Mouse (Mus musculus) forelimb bud, embryonic 11.5 days (tissue): ENCODE measurements at regions not wholly inside any gene's neighbourhood (a gene's known extent, or its start where the extent isn't known, plus 50 kb on each side); places are given as distances from the start of the nearest gene placed in this dataset.

Experiments
- DNase-seq: peaks from one replicate; pipeline ENCODE4 v3.0.0-alpha.2; 2012; ENCODE audit warnings: low read depth, low spot score

DNA sequence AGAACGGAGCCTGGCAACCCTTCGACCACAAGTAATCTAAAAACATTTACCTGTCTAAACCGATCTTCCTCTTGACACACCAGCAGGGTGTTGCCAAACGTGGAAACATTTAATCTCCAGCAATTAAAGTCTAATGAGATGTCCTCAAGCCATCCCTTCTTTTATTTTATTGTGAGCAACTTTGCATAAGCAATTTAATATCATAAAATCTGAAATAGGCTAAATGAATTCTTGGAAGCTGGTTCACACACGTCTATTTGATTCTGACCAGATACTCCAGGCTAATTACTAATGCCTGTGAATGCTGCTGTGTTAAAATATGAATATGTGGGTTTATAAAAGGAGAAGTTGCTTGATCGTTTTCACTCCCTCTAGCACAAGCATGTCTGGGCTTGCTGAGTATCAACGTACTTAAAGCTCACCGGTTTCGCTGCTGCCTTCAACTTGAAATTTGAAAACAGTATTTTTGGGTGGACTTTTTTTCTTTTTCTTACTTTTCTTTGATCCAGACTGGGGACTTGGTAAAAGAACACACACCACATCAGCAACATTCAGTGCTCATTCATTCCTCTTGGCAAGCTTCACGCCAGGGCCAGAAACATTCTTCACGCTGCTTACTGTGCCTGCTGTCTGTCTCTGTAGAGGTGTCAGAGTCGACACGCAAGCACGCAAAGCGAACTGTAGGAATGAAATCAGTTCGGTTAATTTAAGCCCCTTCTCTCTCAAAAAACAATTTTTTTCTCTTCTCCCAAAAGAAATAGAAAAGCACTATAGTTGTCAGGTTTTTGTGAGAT lies 194.4 kb downstream of the Npr3 start:
- no peak for DNase-seq

DNA sequence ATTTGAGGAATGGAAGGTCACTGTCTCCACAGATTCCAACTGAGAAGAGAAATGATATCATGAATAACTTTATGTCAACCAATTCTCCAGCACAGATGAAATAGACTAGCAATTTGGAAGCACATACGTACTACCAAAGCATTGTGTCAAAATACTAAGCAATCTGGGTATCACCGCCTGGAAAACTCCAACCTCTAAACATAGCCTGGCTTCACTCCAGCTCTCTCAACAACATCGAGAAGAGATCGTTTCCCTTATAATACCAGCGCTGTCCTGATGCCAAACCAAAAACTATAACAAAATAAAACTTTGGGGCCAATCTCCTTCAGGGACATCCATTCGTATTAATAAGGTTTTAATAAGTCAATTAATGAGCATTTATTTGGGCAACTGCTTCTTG lies 205.8 kb downstream of the Npr3 start:
- DNase-seq, result no peak

DNA sequence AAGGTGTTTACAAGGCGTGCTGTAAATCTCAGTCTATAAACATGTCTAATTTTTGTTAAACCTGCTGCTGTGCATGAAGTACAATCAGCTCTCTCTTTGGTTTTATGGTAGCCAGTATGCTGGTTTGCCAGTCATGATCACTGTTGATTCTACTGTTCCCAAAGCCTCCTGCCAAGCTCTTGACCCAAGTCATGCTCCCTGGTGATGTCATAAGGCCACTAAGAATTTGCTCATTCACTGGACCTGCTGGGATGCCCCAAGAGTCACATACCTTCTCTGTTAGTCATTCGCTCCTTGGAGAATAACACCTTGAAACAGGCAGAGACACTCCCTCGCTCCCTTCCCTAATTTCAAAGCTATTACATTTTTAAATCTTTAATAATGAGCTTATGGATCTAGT lies 207.2 kb downstream of the Npr3 start:
- peak; percentile 49 for DNase-seq

DNA sequence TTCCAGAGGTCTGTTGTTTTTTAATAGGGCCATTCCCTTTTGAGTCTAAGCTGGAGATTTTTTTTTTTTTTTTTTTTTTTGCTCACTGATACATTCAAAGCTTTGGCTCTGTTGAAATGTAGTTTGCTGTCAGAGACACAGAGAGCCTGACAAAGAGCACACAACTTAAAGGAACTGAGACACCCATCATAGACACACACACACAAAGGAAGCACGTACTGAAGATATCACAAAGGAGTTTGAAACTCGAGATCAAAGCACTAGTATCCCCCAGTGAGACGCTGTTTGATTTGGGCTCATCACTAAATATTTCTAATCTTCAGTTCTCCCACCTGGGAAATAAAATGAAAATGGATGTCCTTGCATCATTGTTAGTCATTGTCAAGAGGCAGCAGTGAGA lies 210.0 kb downstream of the Npr3 start:
- DNase-seq, result no peak

DNA sequence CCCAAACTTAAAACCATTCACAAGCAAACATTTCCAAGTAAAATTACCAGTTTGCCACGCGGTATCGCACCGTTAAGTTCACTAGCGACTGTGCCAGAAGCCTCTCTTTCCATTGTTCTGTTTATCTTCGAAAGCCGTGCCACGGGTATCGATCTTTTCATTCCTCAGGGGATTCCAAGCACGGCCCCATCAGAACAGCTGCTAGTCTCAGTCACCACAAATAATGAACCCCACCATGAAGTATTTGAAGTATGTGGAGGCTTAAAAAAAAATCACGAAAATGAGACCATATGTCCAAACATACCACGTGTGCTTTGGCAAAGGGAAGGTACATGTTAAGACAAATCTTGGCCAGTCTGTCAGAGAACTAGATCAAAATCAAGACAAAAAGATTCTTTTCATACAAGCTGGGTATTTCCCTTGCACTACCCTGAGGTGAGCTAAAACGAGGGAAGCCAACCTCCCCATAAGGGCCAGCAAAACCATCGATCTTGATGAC lies 213.3 kb downstream of the Npr3 start:
- peak; percentile 8 for DNase-seq

DNA sequence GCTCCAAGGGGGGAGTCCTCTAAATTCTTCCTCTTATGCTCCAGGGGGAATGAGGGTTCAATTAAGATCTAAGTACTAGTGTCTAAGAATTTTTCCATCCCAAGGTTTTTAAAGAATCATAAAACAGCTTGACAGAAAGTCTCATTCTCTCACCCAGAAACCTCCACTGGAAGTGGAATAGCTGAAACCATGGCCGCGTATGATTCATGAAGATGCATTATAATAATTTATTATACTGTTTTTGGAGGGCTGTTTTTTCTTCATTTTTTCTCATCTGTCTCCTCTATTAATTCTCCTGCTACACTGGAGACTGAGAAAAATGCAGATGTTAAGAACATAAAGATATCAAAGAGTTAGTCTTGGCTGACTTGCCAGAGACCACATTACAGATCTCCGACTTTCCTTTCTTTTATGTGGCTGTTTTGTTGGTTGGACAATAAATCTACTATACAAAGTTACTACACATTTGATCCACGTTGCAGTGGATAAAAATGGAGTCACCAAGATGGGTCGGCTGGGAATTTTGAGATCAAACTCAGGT lies 242.2 kb downstream of the Npr3 start:
- DNase-seq, result no peak

DNA sequence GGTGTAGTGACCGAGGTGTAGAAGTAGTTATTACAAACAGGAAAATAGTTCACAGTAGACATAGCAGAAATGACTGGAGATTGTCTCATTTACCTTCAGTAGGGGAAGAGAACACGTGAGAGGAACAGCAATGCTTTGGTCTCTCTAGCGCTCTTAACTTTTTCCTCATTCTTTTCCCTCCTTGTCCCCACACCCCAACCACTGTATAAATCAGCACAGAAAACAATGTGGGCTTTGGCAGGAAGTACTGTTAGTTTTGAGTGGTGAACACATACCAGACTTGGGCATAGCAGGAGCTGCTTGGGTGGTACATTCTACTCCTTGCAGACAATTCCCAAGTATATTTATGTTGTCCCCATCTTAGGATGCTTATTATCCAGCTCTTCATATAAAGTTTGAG lies 251.9 kb downstream of the Npr3 start:
- no peak for DNase-seq

DNA sequence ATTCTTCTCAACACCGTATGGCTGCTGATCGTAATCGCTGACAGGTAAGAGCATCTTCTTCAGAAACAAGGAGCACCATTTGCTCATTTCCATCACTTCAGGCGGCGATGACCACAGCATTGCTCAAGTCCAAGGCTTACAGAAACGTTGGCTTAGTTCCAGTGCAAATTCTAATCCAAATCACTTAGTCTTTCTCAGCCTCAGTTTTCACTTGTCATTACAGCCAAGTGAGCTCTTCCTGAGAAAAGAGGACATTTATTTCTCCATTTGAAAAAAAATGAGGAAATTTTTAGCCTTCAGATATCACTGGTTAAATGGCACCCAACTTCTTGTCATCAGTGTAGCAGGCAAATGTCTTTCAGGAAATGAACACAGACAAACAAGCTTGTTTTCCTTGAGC lies 246.8 kb upstream of the Tars start:
- no peak for DNase-seq

DNA sequence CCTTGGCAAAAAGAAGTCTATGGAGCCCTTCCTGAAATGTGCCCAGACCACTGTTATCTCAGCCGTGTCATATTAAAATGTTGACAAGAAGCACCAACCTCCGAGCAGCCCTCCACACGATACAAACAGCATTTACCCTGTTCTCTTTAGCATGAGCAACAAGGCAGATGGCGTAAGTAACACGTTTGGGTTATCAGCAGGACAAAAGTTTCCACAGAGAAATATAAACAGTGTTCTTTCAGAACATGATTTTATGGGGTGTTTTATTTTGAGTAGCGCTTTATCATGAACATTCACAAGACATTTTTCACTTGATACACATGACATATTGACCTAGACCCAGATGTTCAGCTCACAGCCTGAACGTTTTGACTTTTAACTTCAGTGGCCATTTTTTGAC lies 245.3 kb upstream of the Tars start:
- no peak for DNase-seq

DNA sequence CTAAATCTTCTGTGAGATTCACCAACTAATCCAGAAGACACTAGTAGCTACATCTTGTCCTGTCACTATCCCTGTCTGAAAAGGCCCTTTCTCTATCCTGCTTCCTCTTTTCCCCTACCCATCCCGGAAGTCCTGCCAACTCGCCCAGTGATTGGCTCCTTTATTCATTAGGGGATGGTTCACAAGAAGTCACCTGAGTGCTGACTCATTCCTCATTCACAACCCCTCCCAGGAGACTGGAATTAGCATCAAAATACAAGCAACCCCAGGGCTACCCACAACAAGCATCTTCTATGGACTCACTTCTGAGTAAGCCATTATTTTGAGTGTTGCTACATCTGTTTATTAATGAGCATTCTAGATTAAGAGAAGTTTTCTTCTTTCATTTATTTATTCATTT lies 231.2 kb upstream of the Tars start:
- DNase-seq, result no peak

DNA sequence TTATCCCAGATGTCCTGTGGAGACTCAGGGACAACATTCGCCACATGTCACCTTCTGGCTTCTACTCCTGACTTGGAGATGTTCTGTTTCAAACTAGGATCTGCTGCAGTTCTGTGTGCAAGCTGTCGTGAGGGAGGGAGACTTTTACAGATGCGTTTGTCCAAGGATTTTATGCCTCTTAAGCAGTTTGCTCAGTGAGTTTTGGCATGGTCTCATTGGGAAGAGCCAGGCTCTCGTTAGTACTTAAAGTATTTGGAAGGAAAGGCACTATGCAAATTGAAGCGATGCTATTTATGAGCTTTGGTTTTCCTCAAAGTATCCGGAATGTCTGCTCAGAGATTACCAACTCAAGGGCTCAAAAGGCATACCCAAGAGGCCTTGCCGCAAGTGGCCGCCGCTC lies 227.0 kb upstream of the Tars start:
- DNase-seq, result no peak

DNA sequence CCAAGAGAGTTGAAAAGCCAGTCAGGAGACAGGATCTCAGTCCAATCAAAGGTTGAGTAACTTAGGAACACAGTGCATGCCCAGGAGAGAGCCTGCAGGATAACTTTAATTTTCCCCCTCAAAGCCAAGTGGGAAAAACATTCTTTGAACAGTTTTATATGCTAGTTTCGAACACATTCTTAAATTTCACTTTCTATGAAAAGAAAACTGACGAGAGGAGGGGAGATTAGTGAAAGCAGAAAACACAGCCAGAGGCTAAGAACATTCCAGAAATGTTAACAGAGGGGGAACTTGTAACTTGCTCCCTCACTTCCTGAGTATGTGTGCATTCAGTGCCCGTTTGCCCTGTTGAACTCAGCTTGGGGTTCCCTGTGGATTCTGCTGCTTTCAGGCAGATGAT lies 213.0 kb upstream of the Tars start:
- peak; percentile 10 for DNase-seq

DNA sequence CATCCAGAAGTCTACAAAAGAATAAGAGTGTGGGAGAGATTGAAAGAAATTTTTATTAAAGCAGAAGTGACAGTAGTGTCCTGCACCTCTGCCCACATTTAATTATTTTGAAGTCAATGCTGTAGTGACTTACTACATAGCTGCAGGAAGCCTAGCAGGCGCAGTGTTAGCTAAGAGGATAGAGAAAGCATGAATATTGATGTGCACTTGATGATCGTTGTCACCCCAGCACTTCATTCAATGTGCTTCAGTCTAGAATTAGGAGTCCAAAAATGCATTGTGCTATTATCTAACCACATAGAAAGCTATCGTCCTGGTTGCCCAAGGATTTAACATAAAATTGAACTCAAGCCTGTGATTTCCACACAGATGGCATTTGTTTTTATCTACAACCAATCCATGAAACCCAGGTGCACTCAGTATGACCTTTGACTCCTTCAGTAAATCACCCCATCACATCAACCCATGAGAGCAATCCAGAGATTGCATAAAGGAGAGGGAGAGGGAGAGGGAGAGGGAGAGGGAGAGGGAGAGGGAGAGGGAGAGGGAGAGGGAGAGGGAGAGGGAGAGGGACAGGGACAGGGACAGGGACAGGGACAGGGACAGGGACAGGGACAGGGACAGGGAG lies 210.7 kb upstream of the Tars start:
- no peak for DNase-seq

DNA sequence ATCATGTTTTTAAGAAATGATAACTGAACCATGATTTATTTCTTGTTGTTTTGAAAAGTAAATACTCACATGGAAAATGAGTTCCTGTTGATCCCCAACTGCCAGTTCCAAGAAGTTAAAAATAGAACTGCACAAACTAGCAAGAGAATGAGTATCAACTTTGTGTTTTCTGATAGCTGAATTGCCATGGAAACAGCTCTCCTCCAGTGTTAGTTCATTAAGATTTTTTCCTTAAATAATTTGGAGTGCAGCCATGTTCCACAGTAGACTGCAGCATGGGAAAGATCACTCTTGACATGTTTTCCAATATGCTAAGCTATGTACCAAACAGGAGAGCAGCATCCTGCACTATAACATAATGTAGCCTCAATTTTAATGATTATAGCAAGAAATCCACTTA lies 208.0 kb upstream of the Tars start:
- DNase-seq, result no peak

DNA sequence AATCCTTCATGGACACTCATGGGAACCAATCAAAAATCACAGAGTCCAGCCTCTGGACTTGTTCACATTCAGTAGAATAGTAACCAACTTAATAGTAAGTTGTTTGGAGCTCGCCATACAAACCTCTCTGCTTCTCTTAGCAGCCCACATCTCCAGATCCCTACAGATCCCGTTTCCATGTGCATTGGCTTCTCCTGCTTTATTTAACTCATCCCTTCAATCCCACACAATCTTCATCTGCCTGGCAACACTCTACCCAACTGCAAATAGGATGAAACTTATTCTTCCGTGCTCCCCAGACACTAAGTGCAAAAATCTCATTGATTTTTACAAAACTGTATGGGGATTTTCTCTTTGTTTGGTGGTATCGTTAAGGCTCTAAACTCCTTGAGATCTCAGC lies 206.2 kb upstream of the Tars start:
- DNase-seq, result no peak

DNA sequence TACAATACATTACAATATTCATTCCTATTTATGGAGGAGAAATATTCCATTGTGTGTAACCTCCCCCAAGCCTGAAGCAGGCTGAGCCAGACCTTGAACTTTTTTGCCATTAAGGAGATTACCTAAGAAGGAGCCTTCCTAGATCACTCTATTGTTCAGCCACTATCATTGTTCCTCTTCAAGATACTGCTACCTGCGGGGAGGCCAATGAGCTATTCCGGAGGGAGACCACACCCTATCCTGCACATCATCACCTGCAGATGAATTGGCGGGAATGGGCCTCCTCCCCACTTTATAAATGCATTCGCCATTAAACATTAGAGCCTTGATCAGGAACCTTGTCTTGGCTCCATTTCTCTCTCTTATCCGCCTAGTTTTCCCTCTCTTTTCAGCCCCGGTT lies 197.6 kb upstream of the Tars start:
- DNase-seq, result no peak

DNA sequence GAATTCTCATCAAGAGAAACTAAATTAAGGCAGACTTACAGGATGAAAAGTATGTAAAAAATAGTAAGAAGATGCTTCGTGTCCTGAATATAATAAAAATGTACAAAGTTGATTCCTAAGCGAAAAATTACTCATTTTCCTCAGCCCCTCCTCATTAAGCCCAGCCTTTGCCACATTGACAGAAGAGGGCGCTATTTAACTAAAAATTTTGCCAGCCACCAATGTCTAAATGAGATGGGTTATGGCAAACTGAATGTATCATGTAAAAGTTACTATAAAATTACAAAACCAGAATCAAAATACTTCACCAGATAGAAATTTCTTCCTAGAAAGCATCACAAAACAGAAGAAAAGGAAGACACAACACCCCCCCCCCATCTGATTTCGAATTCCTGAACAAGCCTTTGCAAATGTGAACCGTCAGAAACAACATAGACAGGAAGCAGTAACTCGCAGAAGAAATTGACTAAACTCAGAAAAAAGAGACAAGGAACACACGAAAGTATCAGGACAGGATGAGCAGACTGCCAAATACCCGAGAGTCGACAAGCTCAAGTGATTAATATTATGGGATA lies 191.2 kb upstream of the Tars start:
- DNase-seq, result no peak

DNA sequence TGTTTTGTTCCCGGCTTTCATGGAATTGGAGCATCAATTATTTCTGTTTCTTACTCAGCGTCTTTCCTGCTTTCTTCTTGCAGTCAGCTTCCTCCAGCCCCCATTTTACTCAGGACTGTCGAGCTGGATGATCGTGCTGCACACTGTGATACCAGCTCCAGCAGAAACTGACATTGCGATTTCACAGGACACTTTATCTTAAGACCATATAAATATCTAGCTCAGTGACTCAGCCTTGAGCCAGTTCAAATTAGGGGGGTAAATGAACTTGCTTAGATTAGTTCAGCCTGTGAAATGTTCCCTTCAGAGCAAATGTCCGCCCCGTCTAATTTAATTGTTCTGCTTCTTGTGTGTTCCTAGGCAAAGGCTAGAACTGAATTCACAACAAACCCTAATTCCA lies 190.3 kb upstream of the Tars start:
- no peak for DNase-seq

DNA sequence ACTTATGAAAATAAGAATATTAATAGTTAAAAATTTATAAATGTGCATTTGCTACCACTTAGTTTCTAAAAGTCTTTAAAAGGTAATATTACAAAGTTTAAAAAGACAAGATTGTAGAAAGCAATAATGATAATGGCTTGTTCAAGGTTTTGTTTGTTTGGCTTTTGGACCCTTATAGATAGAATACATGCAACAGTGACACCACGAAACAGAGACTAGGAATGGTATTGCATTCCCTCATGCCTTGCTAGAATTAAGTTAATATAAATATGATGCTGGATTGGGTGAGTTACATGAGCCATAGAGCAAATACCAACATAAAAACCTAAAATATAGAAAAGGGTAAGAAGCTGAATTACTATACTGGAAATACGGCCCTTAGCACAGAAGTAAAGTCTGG lies 186.9 kb upstream of the Tars start:
- DNase-seq, result no peak

DNA sequence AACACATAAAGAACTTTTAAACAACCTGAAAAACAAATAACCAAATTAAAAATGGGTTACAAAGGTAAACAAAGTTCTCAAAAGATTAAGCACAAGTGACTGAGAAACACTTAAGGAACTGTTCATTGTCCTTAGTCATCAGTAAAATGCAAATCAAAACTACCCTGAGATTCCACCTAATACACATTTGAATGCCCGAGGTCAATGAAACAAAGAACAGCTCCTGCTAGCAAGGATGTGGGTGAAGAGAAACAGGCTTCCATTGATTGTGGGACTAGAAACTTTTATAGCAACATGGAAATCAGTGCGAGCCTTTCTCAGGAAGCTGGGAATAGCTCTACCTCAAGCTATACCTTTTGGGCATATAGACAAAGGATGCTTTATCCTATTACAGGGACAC lies 184.7 kb upstream of the Tars start:
- DNase-seq, result no peak

DNA sequence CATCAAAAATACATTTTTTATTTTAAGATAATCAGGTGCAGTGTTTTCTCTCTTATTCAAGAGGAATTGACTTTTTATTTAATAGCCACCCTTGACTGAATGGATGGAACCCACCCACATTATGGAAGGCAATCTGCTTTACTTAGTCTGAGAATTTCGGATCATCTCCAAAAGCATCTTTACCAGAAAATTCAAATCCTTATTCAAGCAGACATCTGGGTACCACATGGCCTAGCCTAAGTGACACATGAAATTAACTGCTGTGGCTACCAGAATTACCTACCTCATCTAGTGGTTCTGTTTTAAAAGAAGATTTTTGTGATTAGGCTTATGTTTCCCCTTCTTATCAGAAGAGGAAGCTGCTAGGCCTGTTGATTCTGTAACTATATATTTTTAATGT lies 178.9 kb upstream of the Tars start:
- DNase-seq, result no peak

DNA sequence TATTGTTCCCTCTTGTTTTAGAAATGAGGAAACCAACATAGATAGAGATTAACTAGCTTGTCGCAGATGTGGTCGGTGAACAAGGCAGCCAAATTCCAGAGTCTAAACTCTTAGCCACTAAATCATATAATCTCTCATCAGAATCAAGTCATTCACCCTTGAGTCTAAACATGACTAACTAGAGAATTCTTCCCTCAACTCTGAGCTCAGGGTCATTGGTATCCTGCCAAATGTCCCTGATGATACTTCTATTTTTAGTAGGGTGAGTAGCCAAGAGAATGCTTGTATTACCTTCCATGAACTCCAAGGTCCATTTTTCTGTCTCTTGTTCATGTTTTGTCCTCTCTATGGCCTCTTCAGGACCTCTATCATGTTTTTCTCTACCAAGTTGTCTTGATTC lies 174.9 kb upstream of the Tars start:
- no peak for DNase-seq

DNA sequence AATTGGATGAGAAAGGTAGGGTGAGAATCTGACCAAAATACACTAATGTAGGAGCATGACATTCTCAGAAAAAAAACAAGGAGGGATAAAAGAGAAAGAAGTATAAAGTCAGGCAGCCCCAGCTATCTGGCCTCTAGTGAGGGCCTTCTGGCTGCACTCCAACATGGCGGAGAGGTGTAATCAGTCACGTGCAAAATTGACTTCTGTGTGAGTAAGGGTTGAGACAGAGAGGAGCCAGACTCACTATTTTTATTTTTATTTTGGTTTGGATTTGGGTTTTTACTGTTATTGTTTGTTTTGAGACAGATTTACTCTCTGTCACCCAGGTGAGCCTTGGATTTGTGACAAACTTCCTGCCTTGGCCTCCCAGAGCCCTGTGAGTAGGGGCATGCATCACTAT lies 174.0 kb upstream of the Tars start:
- no peak for DNase-seq
